Mouse (Mus musculus): ENCODE measurements around the gene Olfr1420. TPM values are rescaled to one million over a fixed set of nuclear protein-coding genes. Genes with fewer than 3 reads are reported as not detected.
"Not testable (repeated sequence)": the region's sequence is repeated elsewhere in the genome, so short reads cannot be mapped to it uniquely, and the experiment has no call there.

Gene Olfr1420
- total and polyA plus RNA-seq, 3 experiments = not detected

- H3K4me2 ChIP-seq (ENCODE audit: insufficient read depth, low read depth, poor library complexity, severe bottlenecking) = no peak overlapping the region
- no peak overlapping the region for H3K27ac ChIP-seq (ENCODE audit: insufficient read depth, low read depth)
- H3K4me1 ChIP-seq (ENCODE audit: control insufficient read depth in 1 of 2, insufficient read depth in 2 of 2) = peaks cover 0 to 4% of the 10 kb centered on the region in 2 experiments; a peak in 1 of 4 replicates
- no peaks in the 10 kb centered on the region for H3K9me3 ChIP-seq (replicated peaks; ENCODE audit: low read length)
- H3K4me3 ChIP-seq (replicated peaks in 1 of 3; ENCODE audit: low read depth in 2 of 3, low read length in 2 of 3, poor library complexity in 1 of 3) = no peak overlapping the region
- dilution Hi-C loops (cut with MboI; ENCODE audit: extremely low pct_ligation_motif_present, extremely low pct_unique_long_range_greater_than_20kb, low sequenced_read_pairs) = no loop called here
- peaks cover 15% of the 10 kb centered on the region for H3K79me2 ChIP-seq (replicated peaks; ENCODE audit: control insufficient read depth, extremely low read depth, insufficient read depth, poor library complexity, severe bottlenecking)
- no peaks in the 10 kb centered on the region for H3K27me3 ChIP-seq (replicated peaks)
- no peak overlapping the region for H3K9ac ChIP-seq (ENCODE audit: insufficient read depth, low read depth)
- DNase-seq (ENCODE audit: extremely low read depth) = no peak
- in situ Hi-C loops (cut with MboI; ENCODE audit: low pct_ligation_motif_present, low pct_unique_long_range_greater_than_20kb, low sequenced_read_pairs) = no loop called here
- H3K36me3 ChIP-seq (replicated peaks in 1 of 2; ENCODE audit: control insufficient read depth in 1 of 2, insufficient read depth in 1 of 2, low read length in 1 of 2) = peaks cover 56 to 82% of the 10 kb centered on the region in 2 experiments
- no peak for TF ChIP-seq ZC3H11A (IDR thresholded peaks at IDR 0.05; ENCODE audit: low read depth, low read length)
- no peak for TF ChIP-seq MAX (IDR thresholded peaks at IDR 0.05; ENCODE audit: low read length)
- TF ChIP-seq CTCF (conservative IDR thresholded peaks at IDR 0.05 in 1 of 2, IDR thresholded peaks at IDR 0.05 in 1 of 2; ENCODE audit: low read depth in 2 of 2, low read length in 2 of 2) = no peak
- no peak for TF ChIP-seq ELF1 (IDR thresholded peaks at IDR 0.05; ENCODE audit: low read depth, low read length)
- TF ChIP-seq RCOR1 (conservative IDR thresholded peaks at IDR 0.05; ENCODE audit: low read depth, low read length) = no peak
- TF ChIP-seq POLR2AphosphoS2 (IDR thresholded peaks at IDR 0.05; ENCODE audit: low read depth, low read length) = no peak
- TF ChIP-seq USF1 (IDR thresholded peaks at IDR 0.05; ENCODE audit: low read depth, low read length) = no peak
- no peak for TF ChIP-seq JUN (IDR thresholded peaks at IDR 0.05; ENCODE audit: insufficient read depth, low read depth, low read length)
- no peak for TF ChIP-seq UBTF (IDR thresholded peaks at IDR 0.05; ENCODE audit: low read depth, low read length)
Measured at GRCm38 (mm10) chr19:11922068-11922467, 35.7 kb downstream of the Olfr1420 start.

DNA sequence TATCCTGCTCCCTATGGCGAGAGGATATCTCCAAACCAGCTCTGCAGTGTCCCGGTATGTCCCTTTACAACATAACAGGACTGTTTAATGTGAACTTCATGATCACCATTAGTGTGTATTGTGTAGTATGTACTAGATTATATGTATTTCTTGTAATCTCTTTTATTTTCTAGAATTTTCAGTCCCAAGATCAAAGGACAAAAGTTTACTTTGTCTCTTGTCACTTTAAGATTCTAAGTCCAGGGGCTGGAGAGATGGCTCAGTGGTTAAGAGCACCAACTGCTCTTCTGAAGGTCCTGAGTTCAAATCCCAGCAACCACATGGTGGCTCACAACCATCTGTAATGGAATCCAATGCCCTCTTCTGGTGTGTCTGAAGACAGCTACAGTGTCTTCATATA, 36.1 kb downstream of the Olfr1420 start:
- in situ Hi-C loops (cut with MboI; ENCODE audit: low pct_ligation_motif_present, low pct_unique_long_range_greater_than_20kb, low sequenced_read_pairs); H3K4me2 ChIP-seq (ENCODE audit: insufficient read depth, low read depth, poor library complexity, severe bottlenecking); H3K4me3 ChIP-seq (replicated peaks in 1 of 3; ENCODE audit: low read depth in 2 of 3, low read length in 2 of 3, poor library complexity in 1 of 3); H3K27ac ChIP-seq (ENCODE audit: insufficient read depth, low read depth); DNase-seq (ENCODE audit: extremely low read depth); H3K27me3 ChIP-seq (replicated peaks); H3K9me3 ChIP-seq (replicated peaks; ENCODE audit: low read length); H3K4me1 ChIP-seq (ENCODE audit: control insufficient read depth in 1 of 2, insufficient read depth in 2 of 2); dilution Hi-C loops (cut with MboI; ENCODE audit: extremely low pct_ligation_motif_present, extremely low pct_unique_long_range_greater_than_20kb, low sequenced_read_pairs); H3K9ac ChIP-seq (ENCODE audit: insufficient read depth, low read depth): not testable (repeated sequence)
- H3K36me3 ChIP-seq (replicated peaks in 1 of 2; ENCODE audit: control insufficient read depth in 1 of 2, insufficient read depth in 1 of 2, low read length in 1 of 2) = peaks cover 54 to 82% of the 10 kb centered on the region in 2 experiments
- H3K79me2 ChIP-seq (replicated peaks; ENCODE audit: control insufficient read depth, extremely low read depth, insufficient read depth, poor library complexity, severe bottlenecking) = peaks cover 11% of the 10 kb centered on the region

GRCm38 (mm10) chr19:11926380-11926779, 40.0 kb downstream of the Olfr1420 start:
- Histone ChIP-seq H3K27ac (ENCODE audit: insufficient read depth, low read depth) (no peak overlapping the region), H3K9ac (ENCODE audit: insufficient read depth, low read depth) (no peak overlapping the region), H3K79me2 (replicated peaks; ENCODE audit: control insufficient read depth, extremely low read depth, insufficient read depth, poor library complexity, severe bottlenecking) (no peaks in the 10 kb centered on the region; the same call in 1 of the 2 replicates), H3K4me2 (ENCODE audit: insufficient read depth, low read depth, poor library complexity, severe bottlenecking) (no peak overlapping the region), H3K4me3 (replicated peaks in 1 of 3; ENCODE audit: low read depth in 2 of 3, low read length in 2 of 3, poor library complexity in 1 of 3) (no peak overlapping the region), H3K36me3 (replicated peaks in 1 of 2; ENCODE audit: control insufficient read depth in 1 of 2, insufficient read depth in 1 of 2, low read length in 1 of 2) (peaks cover 56 to 89% of the 10 kb centered on the region in 2 experiments), H3K9me3 (replicated peaks; ENCODE audit: low read length) (no peaks in the 10 kb centered on the region), H3K27me3 (replicated peaks) (no peaks in the 10 kb centered on the region), H3K4me1 (ENCODE audit: control insufficient read depth in 1 of 2, insufficient read depth in 2 of 2) (peaks cover 0 to 3% of the 10 kb centered on the region in 2 experiments; a peak in 1 of 4 replicates)
- TF ChIP-seq JUND (conservative IDR thresholded peaks at IDR 0.05; ENCODE audit: low read depth, low read length) (no peak), HCFC1 (IDR thresholded peaks at IDR 0.05; ENCODE audit: low read depth, low read length) (no peak), CTCF (conservative IDR thresholded peaks at IDR 0.05 in 1 of 2, IDR thresholded peaks at IDR 0.05 in 1 of 2; ENCODE audit: low read depth in 2 of 2, low read length in 2 of 2) (no peak), ZKSCAN1 (IDR thresholded peaks at IDR 0.05; ENCODE audit: borderline replicate concordance, low read depth, low read length) (no peak), USF2 (conservative IDR thresholded peaks at IDR 0.05; ENCODE audit: low read depth, low read length) (no peak), MAX (IDR thresholded peaks at IDR 0.05; ENCODE audit: low read length) (no peak), E2F4 (IDR thresholded peaks at IDR 0.05; ENCODE audit: insufficient replicate concordance, low read depth, low read length) (no peak), MAFK (IDR thresholded peaks at IDR 0.05; ENCODE audit: insufficient replicate concordance, low read length) (no peak)
- no peak for DNase-seq (ENCODE audit: extremely low read depth)
- in situ Hi-C loops (cut with MboI; ENCODE audit: low pct_ligation_motif_present, low pct_unique_long_range_greater_than_20kb, low sequenced_read_pairs) = no loop called here
- dilution Hi-C loops (cut with MboI; ENCODE audit: extremely low pct_ligation_motif_present, extremely low pct_unique_long_range_greater_than_20kb, low sequenced_read_pairs) = no loop called here

All from CH12.LX (cell line).